Mouse (Mus musculus) heart, embryonic 14.5 days (tissue): ENCODE data around the gene Rbp7. TPM values are rescaled to one million over a fixed set of nuclear protein-coding genes. Genes with fewer than 3 reads are reported as not detected.
A peak's percentile ranks its signal among the peaks of the same experiment; 100 is the strongest.

Experiments used
- ATAC-seq: fragments of 200-750 bp; cut with Nextera tagmentation; 2 replicates; pipeline ENCODE4 v1.8.0; 2017; ENCODE audit warnings: low read depth, moderate TSS enrichment; ENCODE audit not compliant: insufficient number of reproducible peaks, insufficient read depth, low FRiP score
- H3K27ac ChIP-seq, 2 experiments: fragments of 200-500 bp in 1 of 2; fragments of 300-500 bp in 1 of 2; sonication (generic) in 1 of 2; replicated peaks in 1 of 2; 2 replicates each; pipeline ENCODE4 v1.5.1; 2012 to 2014; ENCODE audit warnings: low read depth in 2 of 2, low read length in 2 of 2, control low read depth in 1 of 2, mild to moderate bottlenecking in 1 of 2, mixed read lengths in 1 of 2; ENCODE audit not compliant: control insufficient read depth in 1 of 2, insufficient read depth in 1 of 2
- H3K27me3 ChIP-seq: fragments of 300-500 bp; sonication (generic); 2 replicates; pipeline ENCODE4 v1.6.1; 2014; ENCODE audit warnings: mild to moderate bottlenecking, low read length, control low read depth; ENCODE audit not compliant: control insufficient read depth, insufficient read depth
- H3K36me3 ChIP-seq: fragments of 300-500 bp; sonication (generic); 2 replicates; pipeline ENCODE4 v1.6.1; 2014; ENCODE audit warnings: mild to moderate bottlenecking, control low read depth, low read length, mixed read lengths; ENCODE audit not compliant: control insufficient read depth, insufficient read depth
- H3K4me1 ChIP-seq, 2 experiments: fragments of 200-500 bp in 1 of 2; fragments of 300-500 bp in 1 of 2; sonication (generic) in 1 of 2; 2 replicates each; pipeline ENCODE4 v1.6.1; 2012 to 2014; ENCODE audit warnings: low read length in 2 of 2, control low read depth in 1 of 2, mixed read lengths in 1 of 2; ENCODE audit not compliant: control insufficient read depth in 2 of 2, insufficient read depth in 2 of 2
- H3K4me2 ChIP-seq: fragments of 300-500 bp; sonication (generic); 2 replicates; pipeline ENCODE4 v1.6.1; 2014; ENCODE audit warnings: mild to moderate bottlenecking, low read length
- H3K4me3 ChIP-seq, 2 experiments: fragments of 200-500 bp in 1 of 2; fragments of 300-500 bp in 1 of 2; sonication (generic) in 1 of 2; 2 replicates each; pipeline ENCODE4 v1.5.1; 2012 to 2014; ENCODE audit warnings: low read length in 2 of 2, mild to moderate bottlenecking in 2 of 2, control low read depth in 1 of 2, low read depth in 1 of 2, moderate library complexity in 1 of 2; ENCODE audit not compliant: control insufficient read depth in 1 of 2, insufficient read depth in 1 of 2
- H3K9ac ChIP-seq: fragments of 300-500 bp; sonication (generic); 2 replicates; pipeline ENCODE4 v1.6.1; 2014; ENCODE audit warnings: mild to moderate bottlenecking, low read length
- H3K9me3 ChIP-seq: fragments of 300-500 bp; sonication (generic); 2 replicates; pipeline ENCODE4 v1.6.1; 2016; ENCODE audit warnings: low read length, control low read depth; ENCODE audit not compliant: control insufficient read depth
- WGBS: fragments of 180-500 bp; shearing (Covaris S2); extraction: QIAGEN DNeasy Blood & Tissue Kit; methylation state at CpG from one replicate; pipeline ENCODE4 v1.1.7; 2014; 5-methylcytosine and 5-hydroxymethylcytosine counted together
- polyA plus RNA-seq: library from polyadenylated mRNA; unstranded; fragments of >200 nt; fragmentation: Nextera tagmentation; extraction: Ambion mirVana; gene quantifications from 2 replicates; pipeline ENCODE4 v1.2.1, GENCODE M21; 2014

Rbp7 gene
- polyA plus RNA-seq, 1 experiment from 2014 or later: 8.6 TPM

GRCm38 (mm10) chr4:149408331-149408730 lies 46.4 kb downstream of the Rbp7 start:
- peaks cover 7% of the 10 kb centered on the region for H3K36me3 ChIP-seq
- H3K4me2 ChIP-seq: no peak overlapping the region
- 78% methylated on average over 6 of the region's 6 CpGs for WGBS
- no peak for ATAC-seq
- H3K4me1 ChIP-seq: peaks cover 19 to 31% of the 10 kb centered on the region in 2 experiments
- no peak overlapping the region for H3K4me3 ChIP-seq
- no peak overlapping the region for H3K27ac ChIP-seq
- no peaks in the 10 kb centered on the region for H3K27me3 ChIP-seq
- no peaks in the 10 kb centered on the region for H3K9me3 ChIP-seq
- no peak overlapping the region for H3K9ac ChIP-seq

DNA sequence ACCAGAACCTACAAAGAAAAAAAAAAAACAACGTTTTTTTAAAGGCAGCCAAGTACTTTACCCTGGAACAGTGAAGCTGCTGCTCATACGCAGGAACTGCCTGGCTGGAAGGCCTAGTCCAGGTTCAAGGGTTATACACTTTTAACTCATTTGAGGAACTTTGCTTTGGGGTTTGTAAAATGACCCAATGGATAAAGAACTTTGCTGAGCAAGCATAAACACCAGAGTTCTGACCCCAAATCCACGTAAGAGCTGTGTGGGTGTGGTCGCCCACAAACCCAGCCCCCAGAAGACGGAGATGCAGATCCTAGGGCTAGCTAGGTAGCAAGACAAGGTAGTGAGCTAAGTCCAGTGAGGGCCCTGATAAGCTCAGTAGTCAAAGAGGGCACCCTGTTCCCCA lies 47.3 kb downstream of the Rbp7 start:
- Histone ChIP-seq H3K36me3 (peaks cover 5% of the 10 kb centered on the region), H3K27me3 (no peaks in the 10 kb centered on the region), H3K9me3 (no peaks in the 10 kb centered on the region), H3K4me2 (no peak overlapping the region), H3K4me3 (no peak overlapping the region), H3K27ac (no peak overlapping the region), H3K4me1 (peaks cover 22 to 39% of the 10 kb centered on the region in 2 experiments), H3K9ac (no peak overlapping the region)
- no peak for ATAC-seq
- WGBS: 83% methylated on average over 5 of the region's 5 CpGs

- no peak for ATAC-seq
- no peaks in the 10 kb centered on the region for H3K27me3 ChIP-seq
- H3K9ac ChIP-seq: no peak overlapping the region
- H3K36me3 ChIP-seq: no peaks in the 10 kb centered on the region
- H3K4me3 ChIP-seq: no peak overlapping the region
- H3K27ac ChIP-seq: no peak overlapping the region; a peak in 1 of 4 replicates
- H3K4me1 ChIP-seq: peaks cover 30 to 49% of the 10 kb centered on the region in 2 experiments
- no peak overlapping the region for H3K4me2 ChIP-seq
- H3K9me3 ChIP-seq: no peaks in the 10 kb centered on the region
- 48% methylated on average over 16 of the region's 16 CpGs for WGBS
Observed at GRCm38 (mm10) chr4:149405713-149406443, 48.9 kb downstream of the Rbp7 start.

- 62% methylated on average over 19 of the region's 19 CpGs for WGBS
- Histone ChIP-seq H3K9me3 (no peaks in the 10 kb centered on the region), H3K27me3 (no peaks in the 10 kb centered on the region), H3K4me2 (no peak overlapping the region), H3K36me3 (no peaks in the 10 kb centered on the region), H3K27ac (no peak overlapping the region), H3K4me3 (no peak overlapping the region), H3K9ac (no peak overlapping the region), H3K4me1 (peaks cover 34 to 57% of the 10 kb centered on the region in 2 experiments)
- ATAC-seq: no peak
Observed at GRCm38 (mm10) chr4:149404640-149405465, 49.9 kb downstream of the Rbp7 start.

DNA sequence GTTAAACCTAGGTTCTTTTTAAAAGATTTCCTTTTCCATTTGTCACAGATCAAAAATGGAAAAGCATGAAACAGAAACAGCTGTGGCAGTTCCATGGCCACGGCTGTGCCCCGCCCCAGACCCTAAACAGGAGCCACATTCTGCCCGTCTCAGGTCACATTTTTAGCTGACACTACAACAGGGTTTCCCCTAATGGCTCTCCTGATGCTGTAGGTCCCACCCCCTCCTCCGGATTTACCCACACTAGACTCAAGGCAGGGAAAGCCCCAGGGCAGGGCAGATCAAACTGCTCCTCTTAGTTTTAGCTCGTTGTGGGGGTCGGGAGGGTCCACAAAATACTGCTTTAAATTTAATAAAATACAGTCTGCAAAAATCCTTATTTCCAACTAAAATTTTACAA lies 51.7 kb downstream of the Rbp7 start:
- Histone ChIP-seq H3K27me3 (no peaks in the 10 kb centered on the region), H3K9me3 (no peaks in the 10 kb centered on the region), H3K4me2 (0 out of 2 replicates have a peak overlapping the region, but pooled peaks have one; percentile 6), H3K4me1 (peaks cover 49 to 75% of the 10 kb centered on the region in 2 experiments), H3K4me3 (no peak overlapping the region), H3K27ac (0 out of 4 replicates have a peak overlapping the region, but pooled peaks of 1 of the 2 experiments have one; percentile 8), H3K9ac (no peak overlapping the region), H3K36me3 (peaks cover 6% of the 10 kb centered on the region)
- no peak for ATAC-seq
- WGBS: 20% methylated on average over 6 of the region's 6 CpGs

- H3K4me3 ChIP-seq: no peak overlapping the region
- ATAC-seq: no peak
- H3K27ac ChIP-seq: peak overlapping the region; percentile 0 to 33; a peak in 3 of 4 replicates
- H3K4me1 ChIP-seq: peaks cover 57 to 86% of the 10 kb centered on the region in 2 experiments
- H3K9me3 ChIP-seq: no peaks in the 10 kb centered on the region
- no peaks in the 10 kb centered on the region for H3K27me3 ChIP-seq
- H3K9ac ChIP-seq: no peak overlapping the region
- 23% methylated on average over 8 of the region's 8 CpGs for WGBS
- H3K36me3 ChIP-seq: peaks cover 16% of the 10 kb centered on the region
- H3K4me2 ChIP-seq: no peak overlapping the region
Observed at GRCm38 (mm10) chr4:149401591-149401982, 53.2 kb downstream of the Rbp7 start.

GRCm38 (mm10) chr4:149400878-149401590 lies 53.7 kb downstream of the Rbp7 start:
- Histone ChIP-seq H3K36me3 (peaks cover 16% of the 10 kb centered on the region), H3K4me1 (peaks cover 56 to 87% of the 10 kb centered on the region in 2 experiments), H3K9me3 (no peaks in the 10 kb centered on the region), H3K27ac (peak overlapping the region; percentile 0 to 33; a peak in 3 of 4 replicates), H3K4me2 (no peak overlapping the region), H3K9ac (peak overlapping the region; percentile 5; the same call in 1 of the 2 replicates), H3K4me3 (no peak overlapping the region), H3K27me3 (no peaks in the 10 kb centered on the region)
- 46% methylated on average over 12 of the region's 12 CpGs for WGBS
- no peak for ATAC-seq
